Mouse (Mus musculus) spleen, adult 2 months (tissue): ENCODE measurements around the gene 1700012B09Rik. TPM values are rescaled to one million over a fixed set of nuclear protein-coding genes. Genes with fewer than 3 reads are reported as not detected.

ENCODE experiments used
- DNase-seq, 2 experiments: peaks; one replicate each; pipeline versions ENCODE4 v3.0.0 to v3.0.0-alpha.2; 2012 to 2021; ENCODE audit warnings: low spot score in 2 of 2, low read depth in 1 of 2
- H3K27ac ChIP-seq: fragments of 200-500 bp; 2 replicates; pipeline ENCODE4 v1.5.1; 2012; ENCODE audit warnings: low read length, inconsistent platforms; ENCODE audit not compliant: insufficient read depth
- H3K27me3 ChIP-seq: fragments of 200-500 bp; 2 replicates; pipeline ENCODE4 v1.6.1; 2012; ENCODE audit warnings: mild to moderate bottlenecking, moderate library complexity, low read length, inconsistent platforms; ENCODE audit not compliant: control insufficient read depth, insufficient read depth
- H3K36me3 ChIP-seq: fragments of 200-500 bp; 2 replicates; pipeline ENCODE4 v1.6.1; 2012; ENCODE audit warnings: mild to moderate bottlenecking, low read length, inconsistent platforms; ENCODE audit not compliant: control insufficient read depth, insufficient read depth
- H3K4me1 ChIP-seq: fragments of 200-500 bp; 2 replicates; pipeline ENCODE4 v1.6.1; 2011; ENCODE audit warnings: inconsistent platforms; ENCODE audit not compliant: control insufficient read depth, insufficient read depth, insufficient read length
- H3K4me3 ChIP-seq: fragments of 200-500 bp; 2 replicates; pipeline ENCODE4 v1.5.1; 2011; ENCODE audit warnings: mild to moderate bottlenecking, inconsistent platforms; ENCODE audit not compliant: insufficient read depth, insufficient read length; ENCODE audit errors: extremely low read depth
- CTCF ChIP-seq: fragments of 200-500 bp; IDR thresholded peaks from 2 replicates; pipeline ENCODE4 v1.5.1; 2011; ENCODE audit warnings: mild to moderate bottlenecking, inconsistent platforms; ENCODE audit not compliant: insufficient read depth, insufficient read length, insufficient replicate concordance; ENCODE audit errors: extremely low read depth
- POLR2A ChIP-seq: fragments of 200-500 bp; IDR thresholded peaks from 2 replicates; pipeline ENCODE4 v1.6.1; 2011; ENCODE audit warnings: low read depth, low read length, inconsistent platforms
- WGBS: fragments of 180-500 bp; shearing (Covaris S2); methylation state at CpG from one replicate; pipeline ENCODE4 v1.1.7; 2018; 5-methylcytosine and 5-hydroxymethylcytosine counted together
- polyA plus RNA-seq: library from polyadenylated mRNA; depleted of rRNA; stranded (reverse); fragments of >200 nt; gene quantifications from 2 replicates; pipeline ENCODE4 v1.2.3, GENCODE M21; 2012

The 1700012B09Rik gene
- polyA plus RNA-seq, 1 experiment, result not detected

GRCm38 (mm10) chr9:14753947-14754346 lies 16.9 kb downstream of the 1700012B09Rik start:
- peaks cover 3% of the 10 kb centered on the region for H3K27me3 ChIP-seq
- DNase-seq, result no peak
- H3K4me1 ChIP-seq, result peaks cover 15% of the 10 kb centered on the region
- no peaks in the 10 kb centered on the region for H3K36me3 ChIP-seq
- TF ChIP-seq CTCF (no peak), POLR2A (no peak)
- no peak overlapping the region for H3K27ac ChIP-seq
- H3K4me3 ChIP-seq, result no peak overlapping the region

- Histone ChIP-seq H3K27ac (peak within 1 kb of the TSS; percentile 57; the same call in 1 of the 2 replicates), H3K36me3 (no peaks in the 10 kb centered on the region), H3K27me3 (peaks cover 3% of the 10 kb centered on the region), H3K4me1 (peaks cover 15% of the 10 kb centered on the region), H3K4me3 (peak within 1 kb of the TSS; percentile 60)
- WGBS, result under 1% methylated on average over 27 of the region's 28 CpGs
- no peak for TF ChIP-seq CTCF
- no peak for TF ChIP-seq POLR2A
- DNase-seq, result peak in 1 of 2 experiments; percentile 18
These were observed 18.8 kb downstream of the 1700012B09Rik start, which contains the start of gene Fut4 for GRCm38 (mm10) chr9:14752001-14752522. Fut4 (minus strand) TSS chr9:14752393.

GRCm38 (mm10) chr9:14751503-14752000 lies 19.3 kb downstream of the 1700012B09Rik start:
- Histone ChIP-seq H3K36me3 (no peaks in the 10 kb centered on the region), H3K4me3 (peak overlapping the region; percentile 60), H3K27me3 (peaks cover 3% of the 10 kb centered on the region), H3K27ac (peak overlapping the region; percentile 57; the same call in 1 of the 2 replicates), H3K4me1 (peaks cover 15% of the 10 kb centered on the region)
- TF ChIP-seq CTCF (no peak), POLR2A (no peak)
- WGBS, result 1% methylated on average over 50 of the region's 50 CpGs
- DNase-seq, result no peak

GRCm38 (mm10) chr9:14750901-14751502 lies 19.8 kb downstream of the 1700012B09Rik start:
- peaks cover 3% of the 10 kb centered on the region for H3K27me3 ChIP-seq
- no peak for TF ChIP-seq CTCF
- no peak for TF ChIP-seq POLR2A
- no peaks in the 10 kb centered on the region for H3K36me3 ChIP-seq
- peaks cover 15% of the 10 kb centered on the region for H3K4me1 ChIP-seq
- WGBS, result 71% methylated on average over 42 of the region's 42 CpGs
- peak overlapping the region; percentile 60; the same call in 1 of the 2 replicates for H3K4me3 ChIP-seq
- no peak for DNase-seq
- no peak overlapping the region for H3K27ac ChIP-seq

- Histone ChIP-seq H3K4me3 (no peak within 1 kb of the TSS), H3K27ac (no peak within 1 kb of the TSS), H3K4me1 (peaks cover 2% of the 10 kb centered on the region; the same call in 1 of the 2 replicates), H3K36me3 (no peaks in the 10 kb centered on the region), H3K27me3 (no peaks in the 10 kb centered on the region)
- TF ChIP-seq POLR2A (no peak), CTCF (no peak)
- 90% methylated on average over 19 of the region's 19 CpGs for WGBS
- DNase-seq, result no peak
These were observed 30.5 kb downstream of the 1700012B09Rik start, which contains the start of gene Piwil4 for GRCm38 (mm10) chr9:14740151-14740924. Piwil4 (minus strand) TSS chr9:14740733.

GRCm38 (mm10) chr9:14739498-14740150 lies 31.2 kb downstream of the 1700012B09Rik start:
- no peak overlapping the region for H3K27ac ChIP-seq
- H3K4me3 ChIP-seq, result no peak overlapping the region
- 79% methylated on average over 4 of the region's 4 CpGs for WGBS
- H3K27me3 ChIP-seq, result no peaks in the 10 kb centered on the region
- peaks cover 2% of the 10 kb centered on the region; the same call in 1 of the 2 replicates for H3K4me1 ChIP-seq
- TF ChIP-seq CTCF (no peak), POLR2A (no peak)
- H3K36me3 ChIP-seq, result no peaks in the 10 kb centered on the region
- no peak for DNase-seq
